Mouse (Mus musculus): ENCODE results near the gene Fcrla.
"Not testable (repeated sequence)": the region's sequence is repeated elsewhere in the genome, so short reads cannot be mapped to it uniquely, and the experiment has no call there.

Fcrla gene

GRCm38 (mm10) chr1:170927378-170927777 lies at the start of gene Fcrla:
Fcrla (minus strand) TSS chr1:170927583.
- no peak for DNase-seq (ENCODE audit: low spot score in 2 of 2)

- DNase-seq (ENCODE audit: low spot score in 2 of 2): no peak
Measured at GRCm38 (mm10) chr1:170976447-170976846, 49.1 kb upstream of the Fcrla start, which contains the start of gene Fcgr2b. Fcgr2b (minus strand) TSS chr1:170976547.

GRCm38 (mm10) chr1:170975751-170976161 lies 48.4 kb upstream of the Fcrla start:
- no peak for DNase-seq (ENCODE audit: low spot score in 2 of 2)

- not testable (repeated sequence) for DNase-seq (ENCODE audit: low spot score in 2 of 2)
Measured at GRCm38 (mm10) chr1:170975350-170975749, 48.0 kb upstream of the Fcrla start.

- no peak for DNase-seq (ENCODE audit: low spot score in 2 of 2)
Measured at GRCm38 (mm10) chr1:170974736-170975135, 47.4 kb upstream of the Fcrla start.

- DNase-seq (ENCODE audit: low spot score in 2 of 2): no peak
Measured at GRCm38 (mm10) chr1:170974171-170974570, 46.8 kb upstream of the Fcrla start.

GRCm38 (mm10) chr1:170972936-170973335 lies 45.6 kb upstream of the Fcrla start:
- no peak for DNase-seq (ENCODE audit: low spot score in 2 of 2)

- no peak for DNase-seq (ENCODE audit: low spot score in 2 of 2)
Measured at GRCm38 (mm10) chr1:170972494-170972893, 45.1 kb upstream of the Fcrla start.

- no peak for DNase-seq (ENCODE audit: low spot score in 2 of 2)
Measured at GRCm38 (mm10) chr1:170968576-170968975, 41.2 kb upstream of the Fcrla start.

GRCm38 (mm10) chr1:170967581-170967980 lies 40.2 kb upstream of the Fcrla start:
- DNase-seq (ENCODE audit: low spot score in 2 of 2): no peak

GRCm38 (mm10) chr1:170963087-170963486 lies 35.7 kb upstream of the Fcrla start:
- no peak for DNase-seq (ENCODE audit: low spot score in 2 of 2)

- no peak for DNase-seq (ENCODE audit: low spot score in 2 of 2)
Measured at GRCm38 (mm10) chr1:170962301-170962700, 34.9 kb upstream of the Fcrla start.

GRCm38 (mm10) chr1:170961101-170961500 lies 33.7 kb upstream of the Fcrla start:
- DNase-seq (ENCODE audit: low spot score in 2 of 2): no peak

- no peak for DNase-seq (ENCODE audit: low spot score in 2 of 2)
Measured at GRCm38 (mm10) chr1:170959791-170960190, 32.4 kb upstream of the Fcrla start.

- DNase-seq (ENCODE audit: low spot score in 2 of 2): no peak
Measured at GRCm38 (mm10) chr1:170958225-170958624, 30.8 kb upstream of the Fcrla start.

- no peak for DNase-seq (ENCODE audit: low spot score in 2 of 2)
Measured at GRCm38 (mm10) chr1:170953192-170953591, 25.8 kb upstream of the Fcrla start.

- no peak for DNase-seq (ENCODE audit: low spot score in 2 of 2)
Measured at GRCm38 (mm10) chr1:170950772-170951171, 23.4 kb upstream of the Fcrla start.

GRCm38 (mm10) chr1:170944908-170945307 lies 17.5 kb upstream of the Fcrla start:
- not testable (repeated sequence) for DNase-seq (ENCODE audit: low spot score in 2 of 2)

GRCm38 (mm10) chr1:170944151-170944550 lies 16.8 kb upstream of the Fcrla start:
- DNase-seq (ENCODE audit: low spot score in 2 of 2): not testable (repeated sequence)

GRCm38 (mm10) chr1:170939255-170939654 lies 11.9 kb upstream of the Fcrla start:
- DNase-seq (ENCODE audit: low spot score in 2 of 2): no peak

GRCm38 (mm10) chr1:170934383-170934782 lies 7.0 kb upstream of the Fcrla start:
- DNase-seq (ENCODE audit: low spot score in 2 of 2): no peak

GRCm38 (mm10) chr1:170933940-170934339 lies 6.6 kb upstream of the Fcrla start:
- DNase-seq (ENCODE audit: low spot score in 2 of 2): no peak

GRCm38 (mm10) chr1:170933386-170933920 lies 6.1 kb upstream of the Fcrla start:
- DNase-seq (ENCODE audit: low spot score in 2 of 2): no peak

- no peak for DNase-seq (ENCODE audit: low spot score in 2 of 2)
Measured at GRCm38 (mm10) chr1:170932043-170932442, 4.7 kb upstream of the Fcrla start.
